Mouse (Mus musculus) macrophage (primary cell): ENCODE results near the gene Olfr729. TPM values are rescaled to one million over a fixed set of nuclear protein-coding genes. Genes with fewer than 3 reads are reported as not detected.

ENCODE experiments used
- H3K27ac ChIP-seq: fragments of 350-480 bp; formaldehyde crosslinking; 2 replicates; pipeline ENCODE4 v1.9.0; 2021
- H3K36me3 ChIP-seq: fragments of 350-480 bp; formaldehyde crosslinking; 2 replicates; pipeline ENCODE4 v1.9.0; 2021; ENCODE audit errors: inconsistent target
- H3K4me3 ChIP-seq: fragments of 350-480 bp; formaldehyde crosslinking; 2 replicates; pipeline ENCODE4 v1.9.0; 2021; ENCODE audit errors: inconsistent target
- H3K79me2 ChIP-seq: fragments of 350-480 bp; formaldehyde crosslinking; 2 replicates; pipeline ENCODE4 v1.9.0; 2021; ENCODE audit errors: inconsistent target
- WGBS: methylation state at CpG from one replicate; pipeline ENCODE4 v1.1.7; 2026; ENCODE audit warnings: inconsistent platforms; ENCODE audit not compliant: missing documents; 5-methylcytosine and 5-hydroxymethylcytosine counted together
- polyA plus RNA-seq: library from polyadenylated mRNA; stranded (reverse); fragments of 250-400 nt; gene quantifications from 3 replicates; pipeline ENCODE4 v1.2.4, GENCODE M21; 2018; ENCODE audit warnings: inconsistent platforms
- total RNA-seq, 78 experiments: library from RNA; depleted of rRNA; stranded (reverse); fragments of 250-400 nt; gene quantifications; 1 replicate in 9 of 78; 2 replicates in 24 of 78; 3 replicates in 43 of 78; 4 replicates in 2 of 78; pipeline ENCODE4 v1.2.4; 2018; ENCODE audit warnings: inconsistent platforms in 56 of 78

Olfr729 gene
- total RNA-seq (2018; cell fraction: chromatin; rRNA removed) = not detected
- not detected for total RNA-seq (2018; cell fraction: cytosol; rRNA removed)
- total RNA-seq (2018; cell fraction: nucleus; rRNA removed) = not detected
- not detected in 3 replicates for polyA plus RNA-seq

DNA sequence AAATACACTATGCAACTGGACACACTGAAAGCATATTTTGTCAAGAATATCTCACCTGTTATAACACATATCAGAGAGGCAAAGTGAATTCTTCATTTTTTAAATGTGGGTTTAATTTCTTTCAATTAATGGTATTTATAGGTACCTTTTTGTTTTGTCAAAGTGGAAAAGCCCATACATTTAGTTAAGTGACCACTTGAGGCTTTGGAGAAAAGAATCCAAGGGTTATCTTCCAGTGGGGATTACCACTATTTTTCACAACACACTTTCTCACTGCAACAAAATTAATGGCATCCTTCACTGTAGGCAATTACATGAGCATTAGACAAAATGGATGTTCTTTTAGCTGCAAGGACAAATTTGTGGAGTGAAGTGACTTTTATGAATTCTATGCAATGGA is at the start of gene Olfr729:
TSS of gene Olfr729 (minus strand) at position 101 of the 400 bp plus-strand sequence.
- Histone ChIP-seq H3K36me3 (no peaks in the 10 kb centered on the region), H3K27ac (no peak within 1 kb of the TSS), H3K79me2 (no peaks in the 10 kb centered on the region), H3K4me3 (no peak within 1 kb of the TSS)

DNA sequence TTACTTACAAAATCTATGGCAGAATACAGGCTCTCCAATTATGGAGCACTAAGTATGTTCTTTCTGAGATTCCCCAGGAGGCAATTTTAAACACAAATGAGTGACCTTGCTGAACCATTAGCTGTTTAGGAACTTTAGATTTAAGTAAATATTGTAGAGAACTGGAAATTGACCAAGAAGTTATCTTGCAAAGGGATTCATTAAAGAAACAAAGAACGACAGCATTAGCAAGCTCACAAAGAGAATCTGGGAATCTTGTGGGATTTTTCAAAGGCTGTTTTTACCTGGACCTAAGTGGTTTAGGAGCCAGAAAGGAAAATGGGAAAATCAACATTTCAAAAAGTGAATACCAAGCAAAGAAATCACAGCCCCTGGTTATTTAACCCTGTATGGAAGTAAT is 35.4 kb upstream of the Olfr729 start, which contains the start of gene Olfr730:
TSS of gene Olfr730 (minus strand) at position 101 of the 400 bp plus-strand sequence.
- no peaks in the 10 kb centered on the region for H3K36me3 ChIP-seq
- H3K27ac ChIP-seq = no peak within 1 kb of the TSS
- WGBS = 64% methylated on average over 1 of the region's 1 CpGs
- no peaks in the 10 kb centered on the region for H3K79me2 ChIP-seq
- H3K4me3 ChIP-seq = no peak within 1 kb of the TSS

DNA sequence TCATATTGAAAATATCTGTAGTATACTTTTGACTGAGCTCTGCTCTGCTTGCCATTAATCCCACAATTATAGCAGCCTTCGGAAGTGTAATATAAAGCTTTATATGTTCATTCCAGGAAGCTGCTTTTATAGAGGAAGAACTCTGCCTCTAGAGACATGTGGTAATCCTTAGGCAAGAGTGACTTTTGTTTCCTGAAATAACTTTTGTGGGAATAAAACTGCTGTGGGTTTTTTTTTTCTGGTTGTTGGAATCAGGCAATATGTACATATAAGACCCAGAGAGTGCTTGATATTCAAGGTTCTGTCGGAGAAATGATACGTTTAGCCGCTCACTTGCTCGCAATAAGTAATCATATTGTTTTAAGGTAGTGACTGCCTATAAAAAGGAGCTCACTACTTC is 10.1 kb downstream of the Olfr729 start, which contains the start of gene Olfr728:
TSS of gene Olfr728 (minus strand) at position 101 of the 400 bp plus-strand sequence.
- WGBS = 97% methylated on average over 5 of the region's 5 CpGs
- Histone ChIP-seq H3K36me3 (no peaks in the 10 kb centered on the region), H3K27ac (no peak within 1 kb of the TSS), H3K4me3 (no peak within 1 kb of the TSS), H3K79me2 (no peaks in the 10 kb centered on the region)

DNA sequence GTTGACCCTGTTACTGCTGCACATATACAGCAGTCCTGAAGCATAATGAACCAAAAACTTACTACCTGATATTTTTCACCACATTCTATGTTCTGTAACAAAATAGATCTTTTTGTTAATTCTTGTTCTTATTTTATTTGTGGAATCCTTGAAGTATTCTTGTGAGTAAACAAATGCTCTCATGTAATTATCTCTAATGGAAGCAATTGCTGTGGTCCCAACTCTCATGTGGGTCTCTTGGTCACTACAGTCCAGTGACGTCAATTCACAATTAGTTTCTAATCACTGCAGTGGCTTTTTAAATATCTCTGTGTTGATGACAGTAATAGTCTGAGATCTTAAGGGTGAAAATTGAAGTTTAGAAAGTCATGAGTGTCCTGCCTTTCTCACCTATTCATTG is 29.8 kb downstream of the Olfr729 start, which contains the start of gene Olfr727:
TSS of gene Olfr727 (plus strand) at position 301 of the 400 bp plus-strand sequence.
- H3K27ac ChIP-seq = no peak within 1 kb of the TSS
- no peaks in the 10 kb centered on the region for H3K79me2 ChIP-seq
- 100% methylated on average over 1 of the region's 1 CpGs for WGBS
- no peaks in the 10 kb centered on the region for H3K36me3 ChIP-seq
- H3K4me3 ChIP-seq = no peak within 1 kb of the TSS

Other genes with a start within 250 kb of the Olfr729 start
- not detected in 3 replicates for gene Olfr723, start 221.1 kb downstream of the Olfr729 start, polyA plus RNA-seq
- gene Olfr724, start 189.6 kb downstream of the Olfr729 start, polyA plus RNA-seq = not detected in 3 replicates
- not detected in 3 replicates for gene Olfr725, start 112.5 kb downstream of the Olfr729 start, polyA plus RNA-seq
- not detected in 3 replicates for gene Olfr726, start 62.0 kb downstream of the Olfr729 start, polyA plus RNA-seq
- not detected in 3 replicates for gene Olfr727, start 29.7 kb downstream of the Olfr729 start, polyA plus RNA-seq
- not detected in 3 replicates for gene Olfr728, start 10.2 kb downstream of the Olfr729 start, polyA plus RNA-seq
- gene Olfr730, start 35.3 kb upstream of the Olfr729 start, polyA plus RNA-seq = not detected in 3 replicates
- not detected in 3 replicates for gene Olfr731, start 89.0 kb upstream of the Olfr729 start, polyA plus RNA-seq
- not detected in 3 replicates for gene Olfr732, start 131.3 kb upstream of the Olfr729 start, polyA plus RNA-seq
- not detected in 3 replicates for gene Olfr733, start 148.6 kb upstream of the Olfr729 start, polyA plus RNA-seq
- gene Olfr734, start 173.9 kb upstream of the Olfr729 start, polyA plus RNA-seq = not detected in 3 replicates
- gene Olfr735, start 196.0 kb upstream of the Olfr729 start, polyA plus RNA-seq = not detected in 3 replicates
- 0.07 to 0.63 TPM (median 0.55 TPM) in 3 replicates for gene Tlr11, start 205.0 kb upstream of the Olfr729 start, polyA plus RNA-seq
- not detected in 3 replicates for gene Olfr736, start 228.3 kb upstream of the Olfr729 start, polyA plus RNA-seq